Mouse (Mus musculus) limb, embryonic 13.5 days (tissue): ENCODE data around the gene Tgm4. TPM values are rescaled to one million over a fixed set of nuclear protein-coding genes. Genes with fewer than 3 reads are reported as not detected.

Experiments
- ATAC-seq: fragments of 200-750 bp; cut with Nextera tagmentation; 2 replicates; pipeline ENCODE4 v1.8.0; 2017; ENCODE audit warnings: low read depth, moderate number of reproducible peaks, moderate TSS enrichment; ENCODE audit not compliant: low FRiP score
- H3K27ac ChIP-seq: fragments of 300-500 bp; sonication (generic); 2 replicates; pipeline ENCODE4 v1.5.1; 2015; ENCODE audit warnings: inconsistent platforms, mild to moderate bottlenecking, moderate library complexity
- H3K27me3 ChIP-seq: fragments of 300-500 bp; sonication (generic); 2 replicates; pipeline ENCODE4 v1.6.1; 2015; ENCODE audit warnings: mild to moderate bottlenecking, inconsistent platforms
- H3K36me3 ChIP-seq: fragments of 300-500 bp; sonication (generic); 2 replicates; pipeline ENCODE4 v1.6.1; 2015; ENCODE audit warnings: inconsistent platforms, mild to moderate bottlenecking, moderate library complexity
- H3K4me1 ChIP-seq: fragments of 300-500 bp; sonication (generic); 2 replicates; pipeline ENCODE4 v1.6.1; 2015; ENCODE audit warnings: inconsistent platforms
- H3K4me2 ChIP-seq: fragments of 300-500 bp; sonication (generic); replicated peaks from 2 replicates; pipeline ENCODE4 v1.6.1; 2015; ENCODE audit warnings: inconsistent platforms, mild to moderate bottlenecking, moderate library complexity
- H3K4me3 ChIP-seq: fragments of 300-500 bp; sonication (generic); 2 replicates; pipeline ENCODE4 v1.5.1; 2015; ENCODE audit warnings: moderate library complexity, mild to moderate bottlenecking, inconsistent platforms
- H3K9ac ChIP-seq: fragments of 300-500 bp; sonication (generic); 2 replicates; pipeline ENCODE4 v1.6.1; 2015; ENCODE audit warnings: mild to moderate bottlenecking, inconsistent platforms
- H3K9me3 ChIP-seq: fragments of 300-500 bp; sonication (generic); 2 replicates; pipeline ENCODE4 v1.6.1; 2016; ENCODE audit warnings: inconsistent platforms
- WGBS: fragments of 180-500 bp; shearing (Covaris S2); methylation state at CpG from one replicate; pipeline ENCODE4 v1.1.7; 2015; 5-methylcytosine and 5-hydroxymethylcytosine counted together
- polyA plus RNA-seq: library from polyadenylated mRNA; unstranded; fragments of >200 nt; fragmentation: Nextera tagmentation; extraction: Ambion mirVana; gene quantifications from 2 replicates; pipeline ENCODE4 v1.2.1, GENCODE M21; 2015

Tgm4 gene
- 0.78 and 0.88 TPM in 2 replicates for polyA plus RNA-seq

DNA sequence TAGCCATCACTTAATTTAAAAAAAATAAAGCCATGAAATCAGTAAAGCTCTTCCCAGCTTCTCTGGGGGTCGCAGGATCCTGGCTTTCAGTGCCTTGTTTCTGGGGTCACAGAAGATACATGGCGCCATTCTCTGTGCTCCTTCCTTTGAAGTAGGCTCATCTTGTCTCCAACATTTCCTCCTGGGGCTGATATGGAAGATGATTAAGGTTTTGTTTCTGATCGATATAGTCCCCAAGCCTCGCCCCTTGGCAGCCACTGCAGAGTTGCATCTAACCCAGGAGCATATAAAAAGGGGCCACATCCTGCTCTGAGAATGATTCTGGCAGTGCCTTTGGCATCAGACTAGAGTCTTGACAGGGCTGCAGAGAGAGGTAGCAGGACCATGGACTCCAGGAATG lies at the start of gene Tgm4:
Tgm4 (plus strand) TSS at position 301 of the 400 bp plus-strand sequence.
- Histone ChIP-seq H3K27me3 (no peaks in the 10 kb centered on the region), H3K36me3 (no peaks in the 10 kb centered on the region), H3K9me3 (no peaks in the 10 kb centered on the region), H3K9ac (no peak within 1 kb of the TSS), H3K4me3 (no peak within 1 kb of the TSS), H3K27ac (no peak within 1 kb of the TSS), H3K4me2 (no peak within 1 kb of the TSS), H3K4me1 (0 out of 2 replicates have a peak, but pooled peaks cover 4% of the 10 kb centered on the region)
- WGBS = 88% methylated on average over 4 of the region's 4 CpGs
- ATAC-seq = no peak

DNA sequence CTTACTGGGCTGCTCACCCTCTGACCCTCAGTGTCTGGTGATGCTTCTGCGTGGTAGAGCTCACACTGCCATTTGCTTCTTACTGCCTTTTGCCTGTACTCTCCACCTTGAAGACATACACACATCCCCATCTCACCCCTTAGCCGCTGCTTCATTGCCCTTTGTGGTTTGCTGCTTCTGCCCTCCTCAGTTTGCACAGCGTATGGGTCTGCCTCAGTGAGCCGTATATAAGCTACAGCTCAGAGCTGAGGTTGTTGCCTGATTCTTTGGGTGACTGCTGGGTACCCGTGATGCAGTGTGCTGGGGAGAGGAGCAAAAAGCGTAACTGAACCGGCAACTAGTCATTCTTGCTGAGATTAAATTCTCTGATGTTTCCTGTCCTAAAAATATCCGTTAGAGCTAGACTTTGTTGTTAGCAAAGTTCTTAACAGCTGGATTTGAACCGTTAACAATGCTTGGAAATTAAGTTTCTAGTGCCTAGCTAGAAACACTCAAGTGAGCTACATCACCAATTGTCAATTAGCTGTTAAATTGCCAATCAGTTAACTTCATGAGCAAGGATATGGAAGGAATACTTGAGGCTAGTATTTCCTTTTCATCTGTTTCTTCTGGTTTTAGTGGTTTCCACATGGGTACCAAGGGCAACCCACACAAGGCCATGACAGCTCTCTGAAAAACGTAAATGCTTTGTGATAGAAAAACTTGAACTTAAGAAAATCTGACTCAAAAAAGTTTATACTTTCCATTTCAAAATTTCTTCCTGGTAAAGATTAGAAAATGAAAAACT lies 35.9 kb upstream of the Tgm4 start:
- no peak overlapping the region for H3K4me3 ChIP-seq
- 93% methylated on average over 10 of the region's 10 CpGs for WGBS

DNA sequence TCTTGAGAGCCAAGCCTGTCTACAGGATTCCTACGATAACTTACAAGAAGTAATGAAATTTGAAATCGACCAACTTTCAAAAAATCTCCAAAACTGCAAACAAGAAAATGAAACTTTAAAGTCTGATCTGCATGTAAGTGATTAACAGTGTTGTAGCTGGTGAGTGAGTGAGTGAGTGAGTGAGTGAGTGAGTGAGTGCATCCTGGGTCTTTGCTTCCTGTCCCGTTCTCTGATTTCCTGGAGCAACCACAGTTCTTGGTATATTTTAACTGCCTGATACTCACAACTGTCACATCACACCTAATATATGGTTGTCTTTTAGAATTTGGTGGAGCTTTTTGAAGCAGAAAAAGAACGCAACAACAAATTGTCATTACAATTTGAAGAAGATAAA lies 35.3 kb upstream of the Tgm4 start:
- Histone ChIP-seq H3K4me1 (no peaks in the 10 kb centered on the region), H3K27me3 (no peaks in the 10 kb centered on the region), H3K9me3 (no peaks in the 10 kb centered on the region), H3K9ac (no peak overlapping the region), H3K36me3 (peaks cover 75% of the 10 kb centered on the region), H3K4me3 (no peak overlapping the region), H3K27ac (no peak overlapping the region), H3K4me2 (no peak overlapping the region)
- 96% methylated on average over 4 of the region's 4 CpGs for WGBS
- ATAC-seq = no peak

More for the DNA sequence above, 35.9 kb upstream of the Tgm4 start:
- Histone ChIP-seq H3K4me1 (no peaks in the 10 kb centered on the region), H3K27me3 (no peaks in the 10 kb centered on the region), H3K4me2 (no peak overlapping the region), H3K9ac (no peak overlapping the region), H3K9me3 (no peaks in the 10 kb centered on the region), H3K36me3 (peaks cover 75% of the 10 kb centered on the region), H3K27ac (no peak overlapping the region)
- ATAC-seq = no peak

- no peaks in the 10 kb centered on the region for H3K9me3 ChIP-seq
- H3K27ac ChIP-seq = no peak overlapping the region
- no peak overlapping the region for H3K9ac ChIP-seq
- peaks cover 86% of the 10 kb centered on the region for H3K36me3 ChIP-seq
- H3K27me3 ChIP-seq = no peaks in the 10 kb centered on the region
- 100% methylated on average over 2 of the region's 2 CpGs for WGBS
- ATAC-seq = no peak
- H3K4me2 ChIP-seq = no peak overlapping the region
- H3K4me3 ChIP-seq = no peak overlapping the region
- H3K4me1 ChIP-seq = no peaks in the 10 kb centered on the region
Observed at GRCm38 (mm10) chr9:123004718-123005117, 29.8 kb upstream of the Tgm4 start.

DNA sequence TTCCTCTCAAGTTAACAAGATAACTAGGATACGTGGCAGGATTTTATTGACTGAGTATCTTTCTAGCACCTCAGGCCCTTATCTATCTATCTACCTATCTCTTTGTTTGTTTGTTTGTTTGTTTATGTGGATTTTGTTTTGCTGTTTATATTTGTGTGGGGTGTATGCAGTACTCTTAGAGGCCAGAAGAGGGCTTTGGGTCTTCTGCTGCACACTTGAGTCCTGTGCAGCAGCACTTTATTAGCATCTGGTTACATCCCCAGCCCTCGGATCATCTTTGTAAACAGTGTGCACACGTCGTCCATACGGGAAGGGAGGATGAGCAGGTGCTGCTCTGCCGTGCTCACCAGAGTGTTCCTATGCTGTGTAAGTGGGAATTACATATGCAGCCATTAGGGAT lies 28.5 kb upstream of the Tgm4 start:
- Histone ChIP-seq H3K27ac (no peak overlapping the region), H3K9me3 (no peaks in the 10 kb centered on the region), H3K4me3 (no peak overlapping the region), H3K9ac (no peak overlapping the region), H3K36me3 (peaks cover 87% of the 10 kb centered on the region), H3K27me3 (no peaks in the 10 kb centered on the region), H3K4me1 (no peaks in the 10 kb centered on the region), H3K4me2 (no peak overlapping the region)
- 80% methylated on average over 6 of the region's 6 CpGs for WGBS
- no peak for ATAC-seq

DNA sequence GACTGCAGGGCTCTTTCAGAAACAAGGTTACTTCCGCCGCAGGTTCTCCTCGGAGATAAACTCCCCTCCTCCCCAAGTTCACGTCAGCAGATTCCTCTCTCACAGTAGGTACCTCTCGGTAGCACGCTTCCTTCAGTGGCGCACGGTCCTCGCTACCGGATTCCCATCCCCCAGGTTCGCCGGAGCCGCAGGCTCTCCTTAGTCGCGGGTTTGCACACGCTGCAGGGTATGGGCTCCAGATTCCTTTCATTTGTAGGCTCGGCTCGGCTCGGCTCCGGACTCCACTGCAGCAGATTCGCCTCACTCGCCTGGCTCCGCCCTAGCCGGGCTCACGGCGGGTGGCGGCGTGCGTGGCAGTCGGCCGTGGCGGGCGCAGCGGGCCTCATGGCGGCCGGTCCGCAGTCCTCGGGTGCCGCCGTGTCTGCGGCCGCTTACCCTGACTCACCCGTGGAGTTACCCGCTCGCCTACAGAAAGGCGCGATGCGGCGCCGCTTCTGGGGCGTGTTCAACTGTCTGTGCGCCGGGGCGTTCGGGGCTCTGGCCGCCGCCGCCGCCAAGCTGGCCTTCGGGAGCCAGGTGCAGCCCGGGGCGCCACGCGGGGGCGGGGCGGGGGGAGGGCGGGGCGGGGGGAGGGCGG lies 13.4 kb upstream of the Tgm4 start, which contains the start of gene Tmem42:
Tmem42 (plus strand) TSS at position 332 of the 637 bp plus-strand sequence.
- H3K4me1 ChIP-seq = peaks cover 17% of the 10 kb centered on the region
- peak within 1 kb of the TSS; percentile 91 for H3K27ac ChIP-seq
- H3K9me3 ChIP-seq = no peaks in the 10 kb centered on the region
- H3K4me3 ChIP-seq = peak within 1 kb of the TSS; percentile 67
- WGBS = under 1% methylated on average over 49 of the region's 69 CpGs
- H3K4me2 ChIP-seq = peak within 1 kb of the TSS; percentile 76
- H3K36me3 ChIP-seq = peaks cover 26% of the 10 kb centered on the region
- H3K9ac ChIP-seq = peak within 1 kb of the TSS; percentile 82
- no peaks in the 10 kb centered on the region for H3K27me3 ChIP-seq
- peak; percentile 99 for ATAC-seq

DNA sequence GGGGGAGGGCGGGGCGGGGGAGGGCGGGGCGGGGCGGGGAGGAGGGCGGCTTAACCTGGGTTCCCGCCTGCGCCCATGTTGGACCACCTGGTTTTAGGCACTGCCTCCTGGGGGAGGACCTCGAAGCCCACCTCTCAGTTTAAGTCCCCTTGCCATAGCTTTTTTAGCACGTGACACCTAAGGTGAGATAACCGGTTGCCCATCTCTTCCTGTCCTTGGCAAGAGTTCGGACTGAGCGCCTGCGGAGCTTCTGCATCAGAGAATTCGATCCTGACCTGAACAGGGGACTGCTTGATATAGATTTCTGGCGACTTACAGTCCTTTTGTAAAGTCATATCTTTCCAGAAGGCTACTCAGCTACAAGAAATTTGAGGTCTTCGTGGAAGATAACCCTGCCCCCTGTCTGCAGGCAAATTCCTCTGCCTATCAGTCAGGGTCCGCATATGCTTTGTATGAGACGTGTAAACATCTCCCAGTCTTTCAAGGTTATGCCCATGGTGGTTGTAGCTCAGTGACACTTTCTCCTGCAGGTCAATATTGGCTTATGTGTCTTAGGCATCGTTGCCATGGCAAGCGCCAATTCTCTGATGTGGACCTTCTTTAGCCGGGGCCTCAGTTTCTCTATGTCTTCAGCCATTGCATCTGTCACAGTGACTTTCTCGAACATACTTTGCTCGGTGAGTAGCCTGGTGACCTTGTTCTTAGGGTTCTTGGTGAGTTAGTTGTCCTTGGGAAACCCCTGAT lies 12.7 kb upstream of the Tgm4 start:
- H3K27me3 ChIP-seq = no peaks in the 10 kb centered on the region
- 46% methylated on average over 17 of the region's 24 CpGs for WGBS
- peaks cover 17% of the 10 kb centered on the region for H3K4me1 ChIP-seq
- peak overlapping the region; percentile 76 for H3K4me2 ChIP-seq
- H3K27ac ChIP-seq = no peak overlapping the region
- H3K36me3 ChIP-seq = peaks cover 20% of the 10 kb centered on the region
- no peak; the same call in 1 of the 2 replicates for ATAC-seq
- H3K9me3 ChIP-seq = no peaks in the 10 kb centered on the region
- H3K9ac ChIP-seq = peak overlapping the region; percentile 50; the same call in 1 of the 2 replicates
- peak overlapping the region; percentile 67 for H3K4me3 ChIP-seq

DNA sequence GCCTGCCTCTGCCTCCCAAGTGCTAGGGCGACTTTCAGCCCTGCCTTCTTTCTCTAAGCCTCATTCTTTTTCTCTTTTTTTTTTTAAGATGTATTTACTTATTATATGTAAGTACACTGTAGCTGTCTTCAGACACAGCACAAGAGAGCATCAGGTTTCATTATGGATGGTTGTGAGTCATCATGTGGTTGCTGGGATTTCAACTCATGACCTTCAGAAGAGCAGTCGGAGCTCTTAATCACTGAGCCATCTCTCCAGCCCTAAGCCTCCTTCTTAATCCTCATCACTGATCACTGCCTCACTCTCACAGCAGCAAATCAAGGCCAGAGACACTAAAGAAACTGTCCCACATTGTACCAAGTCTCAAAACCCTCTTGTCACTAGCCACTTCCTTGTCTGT lies 10.3 kb upstream of the Tgm4 start:
- peaks cover 13% of the 10 kb centered on the region for H3K4me1 ChIP-seq
- no peak overlapping the region for H3K4me2 ChIP-seq
- no peaks in the 10 kb centered on the region for H3K27me3 ChIP-seq
- no peak overlapping the region for H3K4me3 ChIP-seq
- 78% methylated on average over 2 of the region's 2 CpGs for WGBS
- ATAC-seq = no peak
- no peaks in the 10 kb centered on the region for H3K36me3 ChIP-seq
- H3K9me3 ChIP-seq = no peaks in the 10 kb centered on the region
- H3K9ac ChIP-seq = no peak overlapping the region
- H3K27ac ChIP-seq = no peak overlapping the region

GRCm38 (mm10) chr9:123031496-123032246 lies 2.9 kb upstream of the Tgm4 start:
- no peak overlapping the region; the same call in 1 of the 2 replicates for H3K9ac ChIP-seq
- no peak overlapping the region for H3K4me2 ChIP-seq
- H3K27me3 ChIP-seq = no peaks in the 10 kb centered on the region
- no peaks in the 10 kb centered on the region for H3K36me3 ChIP-seq
- H3K4me1 ChIP-seq = 0 out of 2 replicates have a peak, but pooled peaks cover 4% of the 10 kb centered on the region
- no peak for ATAC-seq
- 82% methylated on average over 13 of the region's 13 CpGs for WGBS
- H3K4me3 ChIP-seq = no peak overlapping the region
- no peaks in the 10 kb centered on the region for H3K9me3 ChIP-seq
- H3K27ac ChIP-seq = no peak overlapping the region

GRCm38 (mm10) chr9:123047665-123048064 lies 13.1 kb downstream of the Tgm4 start:
- H3K36me3 ChIP-seq = no peaks in the 10 kb centered on the region
- no peak overlapping the region for H3K9ac ChIP-seq
- no peak overlapping the region for H3K27ac ChIP-seq
- H3K27me3 ChIP-seq = no peaks in the 10 kb centered on the region
- H3K4me2 ChIP-seq = no peak overlapping the region
- H3K4me1 ChIP-seq = no peaks in the 10 kb centered on the region
- ATAC-seq = no peak
- H3K9me3 ChIP-seq = no peaks in the 10 kb centered on the region
- H3K4me3 ChIP-seq = no peak overlapping the region
- WGBS = 79% methylated on average over 1 of the region's 1 CpGs

GRCm38 (mm10) chr9:123058724-123059292 lies 24.3 kb downstream of the Tgm4 start:
- Histone ChIP-seq H3K27ac (no peak overlapping the region), H3K4me2 (no peak overlapping the region), H3K4me3 (no peak overlapping the region), H3K4me1 (no peaks in the 10 kb centered on the region), H3K27me3 (no peaks in the 10 kb centered on the region), H3K9me3 (no peaks in the 10 kb centered on the region), H3K9ac (no peak overlapping the region), H3K36me3 (no peaks in the 10 kb centered on the region)
- no peak for ATAC-seq
